Mouse (Mus musculus) lung, embryonic 15.5 days (tissue): ENCODE results near the gene Rhebl1. TPM values are rescaled to one million over a fixed set of nuclear protein-coding genes. Genes with fewer than 3 reads are reported as not detected.

Source experiments
- ATAC-seq: fragments of 200-750 bp; cut with Nextera tagmentation; 2 replicates; pipeline ENCODE4 v1.8.0; 2017; ENCODE audit warnings: moderate number of reproducible peaks, borderline replicate concordance; ENCODE audit not compliant: low FRiP score, low TSS enrichment; ENCODE audit errors: extremely low read depth
- H3K27ac ChIP-seq: fragments of 300-500 bp; sonication (generic); 2 replicates; pipeline ENCODE4 v1.5.1; 2015; ENCODE audit warnings: moderate library complexity, mild to moderate bottlenecking, inconsistent platforms
- H3K27me3 ChIP-seq: fragments of 300-500 bp; sonication (generic); 2 replicates; pipeline ENCODE4 v1.6.1; 2015; ENCODE audit warnings: inconsistent platforms
- H3K36me3 ChIP-seq: fragments of 300-500 bp; sonication (generic); 2 replicates; pipeline ENCODE4 v1.6.1; 2015; ENCODE audit warnings: inconsistent platforms
- H3K4me1 ChIP-seq: fragments of 300-500 bp; sonication (generic); 2 replicates; pipeline ENCODE4 v1.6.1; 2015; ENCODE audit warnings: inconsistent platforms
- H3K4me2 ChIP-seq: fragments of 300-500 bp; sonication (generic); 2 replicates; pipeline ENCODE4 v1.6.1; 2015; ENCODE audit warnings: inconsistent platforms, mild to moderate bottlenecking, moderate library complexity
- H3K4me3 ChIP-seq: fragments of 300-500 bp; sonication (generic); 2 replicates; pipeline ENCODE4 v1.5.1; 2015; ENCODE audit warnings: mild to moderate bottlenecking, inconsistent platforms
- H3K9ac ChIP-seq: fragments of 300-500 bp; sonication (generic); 2 replicates; pipeline ENCODE4 v1.6.1; 2015; ENCODE audit warnings: inconsistent platforms
- H3K9me3 ChIP-seq: fragments of 300-500 bp; sonication (generic); 2 replicates; pipeline ENCODE4 v1.6.1; 2016; ENCODE audit warnings: inconsistent platforms
- WGBS: fragments of 180-500 bp; shearing (Covaris S2); methylation state at CpG from one replicate; pipeline ENCODE4 v1.1.7; 2015; 5-methylcytosine and 5-hydroxymethylcytosine counted together
- polyA plus RNA-seq: library from polyadenylated mRNA; unstranded; fragments of >200 nt; fragmentation: Nextera tagmentation; extraction: Ambion mirVana; gene quantifications from 2 replicates; pipeline ENCODE4 v1.2.1, GENCODE M21; 2015

Gene Rhebl1
- polyA plus RNA-seq, 1 experiment from 2014 or later = 11.6 TPM

DNA sequence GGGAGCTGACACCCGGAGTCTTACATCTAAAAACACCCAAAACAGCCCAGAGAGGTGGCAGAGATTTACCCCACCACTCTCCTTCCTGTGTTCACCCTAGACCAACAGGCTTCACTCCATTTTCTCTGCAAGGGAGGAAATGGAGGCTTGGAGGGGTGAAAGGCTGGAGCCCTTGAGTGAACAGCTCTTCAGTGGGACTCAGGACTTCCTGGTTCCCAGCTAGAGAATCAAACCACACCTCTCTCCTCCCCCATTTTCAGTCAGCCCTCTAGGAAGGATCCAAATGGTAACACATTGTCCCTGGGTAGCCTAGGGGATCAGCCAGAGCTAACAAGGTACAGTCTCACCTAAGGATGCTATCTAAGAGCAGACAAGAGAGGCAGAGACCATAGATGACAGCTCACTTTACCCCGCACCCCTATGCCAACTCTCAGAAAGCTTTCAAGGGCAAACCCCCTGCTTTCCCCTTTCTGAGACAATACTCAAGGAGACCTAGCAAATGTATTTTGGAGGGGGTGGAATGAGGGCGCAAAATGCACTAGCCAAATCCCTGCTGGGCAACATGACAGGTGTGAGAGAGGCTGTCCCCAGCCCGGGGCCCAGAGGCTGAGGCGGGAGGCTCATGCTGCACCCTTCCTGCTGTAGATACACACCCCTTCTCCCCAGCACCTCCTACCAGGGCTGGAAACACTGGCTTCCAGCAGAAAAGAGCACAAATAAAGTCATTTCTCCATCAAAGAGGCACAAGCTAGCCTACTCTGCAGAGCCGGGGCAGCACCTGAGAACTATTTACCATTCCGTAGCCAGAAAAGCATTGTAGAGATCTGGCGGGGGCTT lies 24.8 kb downstream of the Rhebl1 start:
- H3K4me2 ChIP-seq = peak overlapping the region; percentile 95
- ATAC-seq = no peak
- H3K4me3 ChIP-seq = peak overlapping the region; percentile 70
- WGBS = 3% methylated on average over 8 of the region's 8 CpGs
- H3K4me1 ChIP-seq = peaks cover 43% of the 10 kb centered on the region
- peak overlapping the region; percentile 91 for H3K9ac ChIP-seq
- H3K27ac ChIP-seq = peak overlapping the region; percentile 35
- H3K27me3 ChIP-seq = no peaks in the 10 kb centered on the region
- no peaks in the 10 kb centered on the region for H3K9me3 ChIP-seq
- H3K36me3 ChIP-seq = peaks cover 21% of the 10 kb centered on the region

DNA sequence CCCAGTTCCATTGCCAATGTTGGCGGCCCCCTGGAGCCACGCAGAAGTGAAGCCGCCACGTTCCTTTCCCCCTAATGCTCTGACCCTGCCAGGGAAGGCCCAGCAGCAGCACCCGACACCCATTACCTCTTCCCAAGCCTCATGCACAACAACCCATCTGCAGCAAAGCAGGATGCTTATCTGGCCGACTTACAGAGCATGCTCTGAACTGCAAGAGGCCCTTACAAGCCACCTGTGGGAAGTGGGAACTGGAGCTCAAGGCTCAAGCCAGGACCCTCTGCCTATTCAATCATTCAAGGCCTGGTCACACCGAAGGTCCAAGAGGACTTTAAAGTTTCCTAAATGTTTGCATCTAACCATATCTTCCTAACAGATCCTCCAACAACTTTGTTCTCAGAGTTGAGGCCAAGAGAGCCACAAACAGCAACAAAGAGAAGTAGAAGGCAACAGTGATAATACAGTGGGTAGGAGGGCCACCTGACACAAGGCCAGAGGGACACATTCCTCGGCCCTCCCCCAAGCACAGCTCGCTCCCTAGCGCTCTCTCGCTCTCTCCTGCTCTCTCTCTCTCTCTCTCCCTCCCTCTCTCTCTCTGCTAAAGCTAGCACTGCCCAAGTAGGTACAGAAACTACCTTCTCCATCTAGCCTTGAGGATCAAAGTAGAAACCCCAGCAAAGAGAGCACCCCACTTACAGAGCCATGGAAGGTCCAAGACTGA lies 25.8 kb downstream of the Rhebl1 start:
- WGBS = 21% methylated on average over 11 of the region's 11 CpGs
- peak overlapping the region; percentile 91 for H3K9ac ChIP-seq
- peaks cover 43% of the 10 kb centered on the region for H3K4me1 ChIP-seq
- H3K27me3 ChIP-seq = no peaks in the 10 kb centered on the region
- no peak for ATAC-seq
- peaks cover 31% of the 10 kb centered on the region for H3K36me3 ChIP-seq
- H3K4me2 ChIP-seq = peak overlapping the region; percentile 95
- H3K27ac ChIP-seq = peak overlapping the region; percentile 42
- no peaks in the 10 kb centered on the region for H3K9me3 ChIP-seq
- peak overlapping the region; percentile 70 for H3K4me3 ChIP-seq

DNA sequence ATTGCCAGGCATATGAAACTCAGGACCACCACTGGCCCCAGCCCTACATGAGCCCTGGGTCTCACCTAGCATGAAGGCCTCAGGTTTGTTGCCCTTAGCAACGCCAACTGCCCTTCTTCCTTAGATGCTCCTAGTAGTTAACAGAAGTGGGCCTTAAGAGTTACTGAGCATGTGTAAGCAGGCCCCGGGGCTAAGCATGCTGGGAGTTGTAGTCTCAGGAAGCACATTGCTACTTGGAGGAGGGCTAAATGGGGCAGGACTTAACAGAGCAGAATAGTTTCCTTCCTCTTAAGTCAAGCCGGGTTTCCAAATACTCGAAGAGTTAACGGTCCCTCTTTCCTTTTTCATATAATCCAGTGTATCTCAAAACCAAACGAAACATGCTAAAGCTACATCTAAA lies 27.0 kb downstream of the Rhebl1 start:
- peaks cover 43% of the 10 kb centered on the region for H3K36me3 ChIP-seq
- peak overlapping the region; percentile 95 for H3K4me2 ChIP-seq
- WGBS = 39% methylated on average over 6 of the region's 6 CpGs
- H3K27me3 ChIP-seq = no peaks in the 10 kb centered on the region
- H3K27ac ChIP-seq = peak overlapping the region; percentile 16; the same call in 1 of the 2 replicates
- H3K9me3 ChIP-seq = no peaks in the 10 kb centered on the region
- no peak overlapping the region; the same call in 1 of the 2 replicates for H3K9ac ChIP-seq
- H3K4me1 ChIP-seq = peaks cover 33% of the 10 kb centered on the region
- no peak for ATAC-seq
- peak overlapping the region; percentile 70 for H3K4me3 ChIP-seq

DNA sequence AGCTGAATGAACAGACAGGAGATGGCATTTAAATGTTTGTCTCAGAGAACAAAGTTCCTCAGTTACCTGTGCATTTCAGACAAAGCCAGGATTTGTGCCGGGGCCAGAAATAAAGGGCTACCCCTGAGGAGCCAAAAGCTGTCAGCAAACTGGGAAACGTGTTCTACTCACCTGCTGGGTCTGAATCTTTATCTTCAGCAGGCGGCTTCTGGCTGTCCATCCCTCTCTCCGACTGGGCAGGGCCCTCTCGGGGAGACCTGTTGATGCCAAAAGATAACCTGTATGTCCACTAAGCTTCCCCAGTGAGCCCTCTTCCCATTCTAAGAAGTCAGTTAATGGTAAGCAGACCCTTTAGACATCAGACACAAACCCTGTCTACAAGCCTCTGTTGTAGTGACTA lies 27.8 kb downstream of the Rhebl1 start:
- Histone ChIP-seq H3K4me2 (no peak overlapping the region), H3K9ac (no peak overlapping the region), H3K4me3 (no peak overlapping the region), H3K9me3 (no peaks in the 10 kb centered on the region), H3K36me3 (peaks cover 52% of the 10 kb centered on the region), H3K27ac (no peak overlapping the region), H3K4me1 (peaks cover 33% of the 10 kb centered on the region), H3K27me3 (no peaks in the 10 kb centered on the region)
- ATAC-seq = no peak
- WGBS = 79% methylated on average over 5 of the region's 5 CpGs

DNA sequence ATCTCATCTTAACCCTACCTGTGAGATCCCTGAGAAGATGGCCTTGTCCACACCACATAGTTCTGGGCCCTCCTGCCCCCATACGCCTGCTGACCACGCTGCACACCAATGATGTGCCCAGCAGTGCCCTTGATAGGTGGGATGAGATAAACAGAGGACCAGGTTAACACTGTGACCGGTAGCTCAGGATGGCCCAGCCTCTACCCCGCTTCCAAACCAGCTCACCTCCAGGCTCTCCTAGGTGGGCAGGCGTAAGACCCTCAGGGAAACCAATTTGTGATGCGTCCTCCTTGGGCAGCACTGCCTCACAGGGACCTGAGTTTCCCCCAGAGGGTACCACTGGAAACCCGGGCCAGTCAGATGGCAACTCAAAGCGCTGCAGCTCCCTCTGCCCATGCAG lies 28.6 kb downstream of the Rhebl1 start:
- Histone ChIP-seq H3K9me3 (no peaks in the 10 kb centered on the region), H3K36me3 (peaks cover 59% of the 10 kb centered on the region), H3K4me3 (no peak overlapping the region), H3K9ac (no peak overlapping the region), H3K27me3 (no peaks in the 10 kb centered on the region), H3K27ac (no peak overlapping the region), H3K4me1 (peaks cover 33% of the 10 kb centered on the region), H3K4me2 (no peak overlapping the region)
- no peak for ATAC-seq
- WGBS = 94% methylated on average over 8 of the region's 8 CpGs

DNA sequence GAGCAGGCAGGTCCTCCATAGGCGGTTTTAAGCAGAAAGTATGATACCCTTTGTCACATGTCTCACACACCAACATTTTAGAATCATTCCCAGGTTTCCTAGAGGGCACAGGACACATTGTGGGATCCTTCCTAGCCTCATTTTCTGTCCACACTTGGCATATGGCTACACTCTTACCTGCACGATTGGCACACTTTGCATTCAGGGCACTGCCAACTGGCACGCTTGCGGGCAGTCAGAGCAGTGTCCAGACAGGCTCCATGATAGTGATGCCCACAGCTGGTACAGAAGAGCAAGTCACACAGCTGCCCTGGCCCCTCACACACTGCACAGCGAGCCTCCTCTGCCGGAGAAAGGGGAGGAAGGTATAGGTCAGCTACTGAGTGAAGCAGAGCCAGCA lies 29.4 kb downstream of the Rhebl1 start:
- WGBS = 91% methylated on average over 6 of the region's 6 CpGs

DNA sequence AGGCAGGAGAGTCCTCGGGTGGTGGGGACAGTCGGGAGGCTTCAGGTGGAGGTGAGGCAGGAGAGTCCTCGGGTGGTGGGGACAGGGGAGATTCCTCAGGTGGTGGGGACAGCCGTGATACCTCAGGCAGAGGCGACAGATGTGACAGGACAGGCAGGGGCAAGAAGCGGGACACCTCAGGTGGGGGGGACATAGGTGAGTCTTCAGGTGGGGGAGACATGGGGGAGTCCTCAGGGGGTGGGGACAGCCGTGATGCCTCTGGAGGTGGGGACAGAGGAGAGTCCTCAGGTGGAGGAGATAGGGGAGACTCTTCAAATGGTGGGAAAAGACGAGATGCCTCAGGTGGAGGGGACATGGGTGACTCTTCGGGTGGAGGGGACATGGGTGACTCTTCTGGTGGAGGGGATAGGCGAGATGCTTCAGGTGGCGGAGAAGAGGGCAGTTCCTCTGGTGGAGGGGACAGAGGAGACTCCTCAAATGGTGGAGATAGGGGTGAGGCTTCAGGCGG lies 30.8 kb downstream of the Rhebl1 start:
- WGBS = 82% methylated on average over 12 of the region's 12 CpGs

More for the DNA sequence above, 29.4 kb downstream of the Rhebl1 start:
- ATAC-seq = no peak
- peaks cover 67% of the 10 kb centered on the region for H3K36me3 ChIP-seq
- H3K4me1 ChIP-seq = peaks cover 33% of the 10 kb centered on the region
- no peak overlapping the region for H3K27ac ChIP-seq
- no peaks in the 10 kb centered on the region for H3K9me3 ChIP-seq
- H3K27me3 ChIP-seq = no peaks in the 10 kb centered on the region
- no peak overlapping the region for H3K4me3 ChIP-seq
- H3K9ac ChIP-seq = no peak overlapping the region
- H3K4me2 ChIP-seq = no peak overlapping the region

DNA sequence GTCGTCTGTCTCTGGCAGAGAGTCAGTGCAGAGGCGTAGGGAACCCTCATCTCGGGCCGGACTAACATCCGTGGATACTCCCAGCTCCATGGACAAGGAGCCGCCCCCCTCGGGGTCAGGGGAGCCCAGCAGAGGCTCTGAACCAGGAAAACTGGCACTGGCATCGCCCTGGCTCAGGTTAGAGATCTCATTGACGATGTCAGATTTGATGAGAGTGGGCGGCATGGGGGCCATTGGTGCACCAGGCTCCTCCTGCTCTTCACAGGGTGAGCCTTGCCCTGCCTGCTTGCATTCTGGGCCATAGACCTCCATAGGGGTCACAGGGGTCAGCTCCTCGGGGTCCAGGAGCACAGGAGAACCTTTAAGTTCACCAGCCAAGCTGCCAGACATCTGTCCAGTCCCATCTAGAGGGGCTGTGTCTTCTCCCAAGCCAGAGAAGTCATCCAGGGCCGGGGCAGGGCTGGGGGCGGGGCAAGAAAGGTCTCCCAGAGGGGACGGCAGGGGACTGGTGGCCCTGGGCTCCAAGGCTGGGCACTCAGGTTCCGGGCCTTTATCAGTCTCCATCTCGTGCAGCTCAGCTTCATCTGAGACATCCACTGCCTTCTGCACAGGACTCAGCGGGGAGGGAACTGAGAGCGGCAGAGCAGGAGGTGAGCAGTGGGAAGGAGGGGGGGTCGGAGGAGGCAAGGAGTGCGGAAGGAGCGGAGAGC lies 32.5 kb downstream of the Rhebl1 start:
- WGBS = 81% methylated on average over 21 of the region's 21 CpGs
- ATAC-seq = no peak
- Histone ChIP-seq H3K36me3 (peaks cover 97% of the 10 kb centered on the region), H3K4me1 (peaks cover 2% of the 10 kb centered on the region), H3K9ac (no peak overlapping the region), H3K4me2 (no peak overlapping the region), H3K4me3 (no peak overlapping the region), H3K9me3 (no peaks in the 10 kb centered on the region), H3K27me3 (no peaks in the 10 kb centered on the region), H3K27ac (no peak overlapping the region)

More for the DNA sequence above, 30.8 kb downstream of the Rhebl1 start:
- no peak overlapping the region for H3K4me2 ChIP-seq
- H3K27me3 ChIP-seq = no peaks in the 10 kb centered on the region
- peaks cover 18% of the 10 kb centered on the region for H3K4me1 ChIP-seq
- no peak for ATAC-seq
- peaks cover 81% of the 10 kb centered on the region for H3K36me3 ChIP-seq
- H3K9me3 ChIP-seq = no peaks in the 10 kb centered on the region
- no peak overlapping the region for H3K27ac ChIP-seq
- no peak overlapping the region for H3K4me3 ChIP-seq
- no peak overlapping the region for H3K9ac ChIP-seq

DNA sequence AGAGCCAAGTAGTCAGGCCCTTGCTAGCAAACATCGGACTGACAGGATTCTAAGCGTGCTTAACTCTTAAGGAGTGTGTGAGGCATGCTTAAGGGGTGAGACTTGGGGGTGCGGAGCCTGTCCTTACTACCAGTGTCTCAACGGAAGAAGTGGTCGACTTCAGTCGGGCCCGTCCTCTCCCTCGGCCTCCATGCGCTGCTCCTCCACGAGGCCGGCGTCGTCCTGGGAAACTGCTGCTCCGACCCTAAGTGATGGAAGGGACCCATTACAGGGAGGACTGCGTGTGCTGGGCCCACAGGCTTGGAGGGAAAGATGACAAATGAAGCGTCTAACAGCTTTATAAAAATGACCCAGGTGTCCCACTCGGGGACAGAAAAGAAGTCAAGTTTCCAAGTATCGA lies 33.4 kb downstream of the Rhebl1 start:
- no peak overlapping the region for H3K27ac ChIP-seq

DNA sequence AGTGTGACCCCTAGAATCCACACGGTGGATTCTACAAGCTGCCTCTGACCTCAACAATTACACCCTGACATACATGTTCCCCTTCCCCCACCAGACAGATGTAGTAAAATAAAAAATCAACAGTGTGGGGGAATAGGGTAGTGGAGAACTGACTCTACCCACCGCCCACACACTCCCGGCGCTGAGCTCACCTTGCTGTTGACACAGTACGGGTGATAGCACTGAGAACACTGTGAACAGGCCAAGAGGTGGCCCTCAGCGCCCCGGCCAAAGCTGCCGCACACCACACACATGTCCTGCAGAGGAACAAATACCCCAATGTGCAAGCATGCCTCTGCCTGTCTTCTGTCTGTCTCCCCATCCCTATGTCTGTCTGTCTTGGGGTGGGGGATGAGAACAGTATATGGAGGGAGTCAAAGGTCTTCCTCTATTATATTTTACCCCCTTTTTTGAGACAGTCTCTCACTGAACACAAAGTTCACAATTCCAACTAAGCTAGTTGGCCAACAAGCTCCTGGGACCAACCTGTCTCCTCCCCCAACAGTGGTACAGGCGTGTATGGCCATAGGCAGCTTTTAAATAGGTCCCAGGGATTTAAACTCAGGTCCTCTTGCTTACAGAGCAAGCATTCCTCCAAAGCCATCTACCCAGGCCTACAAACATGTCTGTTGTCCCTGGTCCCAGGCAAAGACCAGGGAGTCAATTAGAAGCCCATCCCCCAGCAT lies 34.9 kb downstream of the Rhebl1 start:
- no peak overlapping the region for H3K9ac ChIP-seq
- H3K9me3 ChIP-seq = no peaks in the 10 kb centered on the region
- H3K36me3 ChIP-seq = peaks cover 99% of the 10 kb centered on the region

More for the DNA sequence above, 33.4 kb downstream of the Rhebl1 start:
- Histone ChIP-seq H3K36me3 (peaks cover 99% of the 10 kb centered on the region), H3K9me3 (no peaks in the 10 kb centered on the region), H3K27me3 (no peaks in the 10 kb centered on the region), H3K4me3 (no peak overlapping the region), H3K4me2 (no peak overlapping the region), H3K4me1 (no peaks in the 10 kb centered on the region), H3K9ac (no peak overlapping the region)
- WGBS = 90% methylated on average over 18 of the region's 18 CpGs
- no peak for ATAC-seq

DNA sequence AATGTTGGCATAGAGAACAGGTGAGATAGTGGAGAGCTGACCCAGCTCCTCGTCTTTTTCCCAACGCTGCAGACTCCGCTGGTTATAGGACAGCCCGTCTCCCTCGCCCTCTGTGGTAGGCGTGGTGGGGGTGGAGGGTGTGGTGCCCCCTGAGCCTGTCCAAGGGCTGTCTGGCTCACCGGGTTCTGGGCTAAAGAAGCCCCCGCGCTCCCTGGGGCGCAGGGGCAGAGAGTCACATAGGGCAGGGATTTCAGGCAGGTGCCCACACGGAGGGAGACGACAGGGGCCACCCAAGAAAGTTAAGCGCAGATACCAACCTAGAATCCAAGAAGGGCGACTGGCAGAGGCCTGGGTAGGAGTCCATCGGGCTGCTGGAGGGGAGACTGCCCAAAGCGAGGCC lies 40.1 kb downstream of the Rhebl1 start:
- Histone ChIP-seq H3K36me3 (peaks cover 99% of the 10 kb centered on the region), H3K27me3 (no peaks in the 10 kb centered on the region), H3K9me3 (no peaks in the 10 kb centered on the region), H3K9ac (no peak overlapping the region), H3K27ac (no peak overlapping the region), H3K4me3 (no peak overlapping the region), H3K4me1 (no peaks in the 10 kb centered on the region), H3K4me2 (no peak overlapping the region)
- no peak for ATAC-seq
- 87% methylated on average over 16 of the region's 16 CpGs for WGBS

More for the DNA sequence above, 34.9 kb downstream of the Rhebl1 start:
- no peak overlapping the region for H3K4me3 ChIP-seq
- no peak for ATAC-seq
- no peaks in the 10 kb centered on the region for H3K4me1 ChIP-seq
- H3K27me3 ChIP-seq = no peaks in the 10 kb centered on the region
- no peak overlapping the region for H3K4me2 ChIP-seq
- 75% methylated on average over 9 of the region's 9 CpGs for WGBS
- no peak overlapping the region for H3K27ac ChIP-seq
